Mouse (Mus musculus) MEL (cell line): ENCODE results near the gene Pttg1ip. TPM values are rescaled to one million over a fixed set of nuclear protein-coding genes. Genes with fewer than 3 reads are reported as not detected.

Experiments used
- DNase-seq: peaks from one replicate; pipeline ENCODE4 v3.0.0; 2011; ENCODE audit warnings: low read depth, low spot score
- H3K27ac ChIP-seq: 2 replicates; pipeline ENCODE4 v1.5.1; 2012; ENCODE audit warnings: low read depth, mild to moderate bottlenecking, control low read depth, low read length, moderate library complexity; ENCODE audit not compliant: control insufficient read depth
- H3K27me3 ChIP-seq, 2 experiments: fragments of 150-350 bp in 1 of 2; sonication (generic) in 1 of 2; 2 replicates each; pipeline ENCODE4 v1.6.1; 2012; ENCODE audit warnings: low read length in 2 of 2, mild to moderate bottlenecking in 2 of 2, improper control_type of control experiment in 1 of 2, moderate library complexity in 1 of 2; ENCODE audit not compliant: insufficient read depth in 2 of 2, control insufficient read depth in 1 of 2
- H3K36me3 ChIP-seq, 2 experiments: 2 replicates each; pipeline ENCODE4 v1.6.1; 2012 to 2014; ENCODE audit warnings: low read length in 2 of 2, improper control_type of control experiment in 1 of 2, inconsistent platforms in 1 of 2, mild to moderate bottlenecking in 1 of 2; ENCODE audit not compliant: insufficient read depth in 2 of 2, control insufficient read depth in 1 of 2
- H3K4me1 ChIP-seq, 2 experiments: fragments of 150-350 bp in 1 of 2; sonication (generic) in 1 of 2; 2 replicates each; pipeline ENCODE4 v1.6.1; 2012; ENCODE audit warnings: low read length in 2 of 2, improper control_type of control experiment in 1 of 2, mild to moderate bottlenecking in 1 of 2; ENCODE audit not compliant: insufficient read depth in 2 of 2, control insufficient read depth in 1 of 2
- H3K4me3 ChIP-seq, 2 experiments: fragments of 150-350 bp in 1 of 2; sonication (generic) in 1 of 2; 2 replicates each; pipeline ENCODE4 v1.5.1; 2012; ENCODE audit warnings: low read depth in 2 of 2, low read length in 2 of 2, mild to moderate bottlenecking in 2 of 2, moderate library complexity in 2 of 2, control low read depth in 1 of 2, improper control_type of control experiment in 1 of 2; ENCODE audit not compliant: control insufficient read depth in 1 of 2, insufficient read depth in 1 of 2
- H3K79me2 ChIP-seq: 2 replicates; pipeline ENCODE4 v1.6.1; 2012; ENCODE audit warnings: mild to moderate bottlenecking, low read length, moderate library complexity; ENCODE audit not compliant: control insufficient read depth, poor library complexity, insufficient read depth
- H3K9ac ChIP-seq: 2 replicates; pipeline ENCODE4 v1.6.1; 2012; ENCODE audit warnings: low read depth, mild to moderate bottlenecking, control low read depth, low read length, moderate library complexity; ENCODE audit not compliant: control insufficient read depth, poor library complexity, severe bottlenecking
- H3K9me3 ChIP-seq: fragments of 150-350 bp; sonication (generic); replicated peaks from 2 replicates; pipeline ENCODE4 v1.6.1; 2012; ENCODE audit warnings: mild to moderate bottlenecking, low read length, improper control_type of control experiment, moderate library complexity; ENCODE audit not compliant: insufficient read depth
- BHLHE40 ChIP-seq: IDR thresholded peaks from 2 replicates; pipeline ENCODE4 v1.6.1; 2012; ENCODE audit warnings: low read depth, mild to moderate bottlenecking, inconsistent platforms, low read length, improper control_type of control experiment, borderline replicate concordance
- CHD1 ChIP-seq: IDR thresholded peaks from 2 replicates; pipeline ENCODE4 v1.6.1; 2012; ENCODE audit warnings: low read depth, mild to moderate bottlenecking, inconsistent platforms, low read length, improper control_type of control experiment
- CHD2 ChIP-seq: IDR thresholded peaks from 2 replicates; pipeline ENCODE4 v1.6.1; 2011; ENCODE audit warnings: low read length, improper control_type of control experiment
- E2F4 ChIP-seq: IDR thresholded peaks from 2 replicates; pipeline ENCODE4 v1.6.1; 2011; ENCODE audit warnings: low read depth, low read length, improper control_type of control experiment, borderline replicate concordance
- ELF1 ChIP-seq: IDR thresholded peaks from 2 replicates; pipeline ENCODE4 v1.6.1; 2014; ENCODE audit warnings: low read depth, mild to moderate bottlenecking, inconsistent platforms, low read length, improper control_type of control experiment, moderate library complexity
- ETS1 ChIP-seq: IDR thresholded peaks from 2 replicates; pipeline ENCODE4 v1.6.1; 2012; ENCODE audit warnings: low read depth, mild to moderate bottlenecking, inconsistent platforms, low read length, improper control_type of control experiment, moderate library complexity
- GABPA ChIP-seq: IDR thresholded peaks from 2 replicates; pipeline ENCODE4 v1.6.1; 2012; ENCODE audit warnings: low read depth, mild to moderate bottlenecking, inconsistent platforms, low read length, improper control_type of control experiment, moderate library complexity
- GATA1 ChIP-seq: IDR thresholded peaks from 2 replicates; pipeline ENCODE4 v1.6.1; 2011; ENCODE audit warnings: low read depth, low read length, improper control_type of control experiment
- JUND ChIP-seq: IDR thresholded peaks from 2 replicates; pipeline ENCODE4 v1.6.1; 2011; ENCODE audit warnings: low read depth, mild to moderate bottlenecking, improper control_type of control experiment, low read length
- MAZ ChIP-seq: IDR thresholded peaks from 2 replicates; pipeline ENCODE4 v1.6.1; 2012; ENCODE audit warnings: low read depth, mild to moderate bottlenecking, inconsistent platforms, low read length, improper control_type of control experiment
- NELFE ChIP-seq: IDR thresholded peaks from 2 replicates; pipeline ENCODE4 v1.6.1; 2011; ENCODE audit warnings: low read depth, low read length, improper control_type of control experiment
- NRF1 ChIP-seq: IDR thresholded peaks from 2 replicates; pipeline ENCODE4 v1.6.1; 2014; ENCODE audit warnings: low read depth, mild to moderate bottlenecking, inconsistent platforms, low read length, improper control_type of control experiment, moderate library complexity; ENCODE audit not compliant: poor library complexity, insufficient read depth, severe bottlenecking
- POLR2AphosphoS5 ChIP-seq: IDR thresholded peaks from 2 replicates; pipeline ENCODE4 v1.6.1; 2012; ENCODE audit warnings: low read depth, borderline replicate concordance, mild to moderate bottlenecking, inconsistent platforms, low read length, moderate library complexity, mixed read lengths
- RCOR1 ChIP-seq: IDR thresholded peaks from 2 replicates; pipeline ENCODE4 v1.6.1; 2012; ENCODE audit warnings: low read depth, mild to moderate bottlenecking, inconsistent platforms, low read length, improper control_type of control experiment
- SIN3A ChIP-seq: IDR thresholded peaks from 2 replicates; pipeline ENCODE4 v1.6.1; 2012; ENCODE audit warnings: low read length, improper control_type of control experiment, inconsistent platforms
- TBP ChIP-seq: IDR thresholded peaks from 2 replicates; pipeline ENCODE4 v1.8.0; 2011; ENCODE audit warnings: low read depth, low read length, improper control_type of control experiment
- TCF12 ChIP-seq: IDR thresholded peaks from 2 replicates; pipeline ENCODE4 v1.6.1; 2014; ENCODE audit warnings: low read depth, mild to moderate bottlenecking, inconsistent platforms, low read length, improper control_type of control experiment, moderate library complexity
- UBTF ChIP-seq: IDR thresholded peaks from 2 replicates; pipeline ENCODE4 v1.6.1; 2012; ENCODE audit warnings: low read depth, mild to moderate bottlenecking, inconsistent platforms, low read length, improper control_type of control experiment, moderate library complexity, borderline replicate concordance; ENCODE audit not compliant: insufficient read depth
- USF1 ChIP-seq: IDR thresholded peaks from 2 replicates; pipeline ENCODE4 v1.6.1; 2014; ENCODE audit warnings: low read depth, mild to moderate bottlenecking, inconsistent platforms, low read length, improper control_type of control experiment, moderate library complexity
- USF2 ChIP-seq, 2 experiments: IDR thresholded peaks; 2 replicates each; pipeline ENCODE4 v1.6.1; 2011 to 2012; ENCODE audit warnings: improper control_type of control experiment in 2 of 2, low read length in 2 of 2, borderline replicate concordance in 1 of 2, inconsistent platforms in 1 of 2, low read depth in 1 of 2, mild to moderate bottlenecking in 1 of 2; ENCODE audit not compliant: insufficient read depth in 1 of 2
- ZKSCAN1 ChIP-seq: IDR thresholded peaks from 2 replicates; pipeline ENCODE4 v1.6.1; 2012; ENCODE audit warnings: low read depth, mild to moderate bottlenecking, inconsistent platforms, low read length, improper control_type of control experiment, moderate library complexity
- ZNF384 ChIP-seq: IDR thresholded peaks from 2 replicates; pipeline ENCODE4 v1.6.1; 2012; ENCODE audit warnings: low read depth, mild to moderate bottlenecking, inconsistent platforms, low read length, improper control_type of control experiment
- polyA plus RNA-seq, 2 experiments: library from polyadenylated mRNA; stranded (reverse) in 1 of 2; unstranded in 1 of 2; fragments of >175 nt in 1 of 2; fragments of >200 nt in 1 of 2; gene quantifications; 2 replicates each; pipeline versions ENCODE4 v1.2.1 to v1.2.4; 2012; ENCODE audit warnings: low replicate concordance in 2 of 2, low read depth in 1 of 2; ENCODE audit not compliant: insufficient read length in 2 of 2, insufficient read depth in 1 of 2, missing spikeins in 1 of 2
- total RNA-seq: library from RNA; depleted of rRNA; stranded (reverse); fragments of 300-350 nt; gene quantifications from 2 replicates; pipeline ENCODE4 v1.2.3, GENCODE M21; 2012

Gene Pttg1ip
- total and polyA plus RNA-seq, 3 experiments: 50.4 to 53.1 TPM; not detected in 1

- Histone ChIP-seq H3K4me3 (no peak overlapping the region), H3K36me3 (peaks cover 0 to 6% of the 10 kb centered on the region in 2 experiments; a peak in 3 of 4 replicates), H3K9me3 (no peaks in the 10 kb centered on the region)
These were observed 40.9 kb upstream of the Pttg1ip start for GRCm38 (mm10) chr10:77540576-77541102.

GRCm38 (mm10) chr10:77541864-77542666 is 39.5 kb upstream of the Pttg1ip start:
- no peak overlapping the region for H3K4me3 ChIP-seq
- no peaks in the 10 kb centered on the region for H3K4me1 ChIP-seq
- TF ChIP-seq USF2 (IDR thresholded peaks at IDR 0.05; ENCODE audit: borderline replicate concordance in 1 of 2, insufficient read depth in 1 of 2, low read depth in 1 of 2, low read length in 2 of 2): no peak
- no peak for TF ChIP-seq NELFE
- TF ChIP-seq USF1: no peak
- no peak for TF ChIP-seq JUND
- no peak for TF ChIP-seq BHLHE40
- TF ChIP-seq MAZ: no peak
- no peak for TF ChIP-seq ELF1
- TF ChIP-seq GABPA: no peak
- TF ChIP-seq TCF12: no peak
- TF ChIP-seq SIN3A: no peak
- no peak for TF ChIP-seq RCOR1
- no peak for TF ChIP-seq ETS1
- no peak for TF ChIP-seq ZKSCAN1
- TF ChIP-seq E2F4: no peak

More at GRCm38 (mm10) chr10:77540576-77541102, 40.9 kb upstream of the Pttg1ip start:
- no peak overlapping the region for H3K9ac ChIP-seq
- no peaks in the 10 kb centered on the region for H3K27me3 ChIP-seq
- H3K4me1 ChIP-seq: peaks cover 0 to 9% of the 10 kb centered on the region in 2 experiments; a peak in 1 of 4 replicates
- peaks cover 2% of the 10 kb centered on the region for H3K79me2 ChIP-seq
- no peak overlapping the region for H3K27ac ChIP-seq
- TF ChIP-seq SIN3A (no peak), ZNF384 (no peak), CHD2 (no peak), POLR2AphosphoS5 (no peak), NRF1 (no peak), GATA1 (no peak), TBP (no peak), JUND (no peak), CHD1 (no peak), UBTF (no peak), ELF1 (no peak)
- DNase-seq: no peak

More at GRCm38 (mm10) chr10:77541864-77542666, 39.5 kb upstream of the Pttg1ip start:
- Histone ChIP-seq H3K27me3 (no peaks in the 10 kb centered on the region), H3K9ac (no peak overlapping the region), H3K36me3 (no peaks in the 10 kb centered on the region; a peak in 1 of 4 replicates), H3K9me3 (no peaks in the 10 kb centered on the region), H3K79me2 (peaks cover 2% of the 10 kb centered on the region), H3K27ac (no peak overlapping the region)
- DNase-seq: no peak
